Mouse (Mus musculus) limb, embryonic 13.5 days (tissue): ENCODE results near the gene Nceh1. TPM values are rescaled to one million over a fixed set of nuclear protein-coding genes. Genes with fewer than 3 reads are reported as not detected.

Experiments used
- ATAC-seq: fragments of 200-750 bp; cut with Nextera tagmentation; 2 replicates; pipeline ENCODE4 v1.8.0; 2017; ENCODE audit warnings: low read depth, moderate number of reproducible peaks, moderate TSS enrichment; ENCODE audit not compliant: low FRiP score
- H3K27ac ChIP-seq: fragments of 300-500 bp; sonication (generic); 2 replicates; pipeline ENCODE4 v1.5.1; 2015; ENCODE audit warnings: inconsistent platforms, mild to moderate bottlenecking, moderate library complexity
- H3K27me3 ChIP-seq: fragments of 300-500 bp; sonication (generic); 2 replicates; pipeline ENCODE4 v1.6.1; 2015; ENCODE audit warnings: mild to moderate bottlenecking, inconsistent platforms
- H3K36me3 ChIP-seq: fragments of 300-500 bp; sonication (generic); 2 replicates; pipeline ENCODE4 v1.6.1; 2015; ENCODE audit warnings: inconsistent platforms, mild to moderate bottlenecking, moderate library complexity
- H3K4me1 ChIP-seq: fragments of 300-500 bp; sonication (generic); 2 replicates; pipeline ENCODE4 v1.6.1; 2015; ENCODE audit warnings: inconsistent platforms
- H3K4me2 ChIP-seq: fragments of 300-500 bp; sonication (generic); replicated peaks from 2 replicates; pipeline ENCODE4 v1.6.1; 2015; ENCODE audit warnings: inconsistent platforms, mild to moderate bottlenecking, moderate library complexity
- H3K4me3 ChIP-seq: fragments of 300-500 bp; sonication (generic); 2 replicates; pipeline ENCODE4 v1.5.1; 2015; ENCODE audit warnings: moderate library complexity, mild to moderate bottlenecking, inconsistent platforms
- H3K9ac ChIP-seq: fragments of 300-500 bp; sonication (generic); 2 replicates; pipeline ENCODE4 v1.6.1; 2015; ENCODE audit warnings: mild to moderate bottlenecking, inconsistent platforms
- H3K9me3 ChIP-seq: fragments of 300-500 bp; sonication (generic); 2 replicates; pipeline ENCODE4 v1.6.1; 2016; ENCODE audit warnings: inconsistent platforms
- WGBS: fragments of 180-500 bp; shearing (Covaris S2); methylation state at CpG from one replicate; pipeline ENCODE4 v1.1.7; 2015; 5-methylcytosine and 5-hydroxymethylcytosine counted together
- polyA plus RNA-seq: library from polyadenylated mRNA; unstranded; fragments of >200 nt; fragmentation: Nextera tagmentation; extraction: Ambion mirVana; gene quantifications from 2 replicates; pipeline ENCODE4 v1.2.1, GENCODE M21; 2015

The Nceh1 gene
- polyA plus RNA-seq, 1 experiment from 2014 or later, result 4.9 TPM

GRCm38 (mm10) chr3:27322591-27322990 lies 139.8 kb downstream of the Nceh1 start:
- H3K27ac ChIP-seq, result no peak overlapping the region
- H3K27me3 ChIP-seq, result no peaks in the 10 kb centered on the region
- ATAC-seq, result no peak
- H3K4me2 ChIP-seq, result no peak overlapping the region
- no peaks in the 10 kb centered on the region for H3K9me3 ChIP-seq
- no peaks in the 10 kb centered on the region for H3K36me3 ChIP-seq
- WGBS, result 82% methylated on average over 9 of the region's 9 CpGs
- no peak overlapping the region for H3K4me3 ChIP-seq
- H3K9ac ChIP-seq, result no peak overlapping the region
- H3K4me1 ChIP-seq, result peaks cover 7% of the 10 kb centered on the region; the same call in 1 of the 2 replicates

- no peak for ATAC-seq
- Histone ChIP-seq H3K9me3 (no peaks in the 10 kb centered on the region), H3K4me1 (peaks cover 7% of the 10 kb centered on the region; the same call in 1 of the 2 replicates), H3K27me3 (no peaks in the 10 kb centered on the region), H3K4me2 (no peak overlapping the region), H3K9ac (no peak overlapping the region), H3K36me3 (no peaks in the 10 kb centered on the region), H3K27ac (no peak overlapping the region), H3K4me3 (no peak overlapping the region)
- 44% methylated on average over 5 of the region's 5 CpGs for WGBS
Measured at GRCm38 (mm10) chr3:27323551-27323950, 140.8 kb downstream of the Nceh1 start.

- H3K9ac ChIP-seq, result no peak overlapping the region
- ATAC-seq, result no peak
- WGBS, result 64% methylated on average over 4 of the region's 4 CpGs
- no peaks in the 10 kb centered on the region for H3K27me3 ChIP-seq
- H3K27ac ChIP-seq, result no peak overlapping the region
- H3K9me3 ChIP-seq, result no peaks in the 10 kb centered on the region
- H3K4me3 ChIP-seq, result no peak overlapping the region
- H3K4me1 ChIP-seq, result peaks cover 7% of the 10 kb centered on the region; the same call in 1 of the 2 replicates
- H3K36me3 ChIP-seq, result no peaks in the 10 kb centered on the region
- H3K4me2 ChIP-seq, result no peak overlapping the region
Measured at GRCm38 (mm10) chr3:27326633-27327191, 143.9 kb downstream of the Nceh1 start.

- ATAC-seq, result no peak
- Histone ChIP-seq H3K9ac (no peak overlapping the region), H3K4me3 (no peak overlapping the region), H3K4me2 (no peak overlapping the region), H3K27ac (no peak overlapping the region), H3K4me1 (no peaks in the 10 kb centered on the region), H3K36me3 (no peaks in the 10 kb centered on the region), H3K27me3 (no peaks in the 10 kb centered on the region), H3K9me3 (no peaks in the 10 kb centered on the region)
- 87% methylated on average over 5 of the region's 5 CpGs for WGBS
Measured at GRCm38 (mm10) chr3:27330706-27331105, 147.9 kb downstream of the Nceh1 start.

Other genes with a start within 250 kb of the Nceh1 start
- 45.2 and 47.2 TPM in 2 replicates for gene Ect2, start 29.1 kb upstream of the Nceh1 start, polyA plus RNA-seq
- gene Tnfsf10, start 134.1 kb downstream of the Nceh1 start, polyA plus RNA-seq, result 0.09 and 0.14 TPM in 2 replicates
- not detected in 2 replicates for gene Ghsr, start 188.4 kb downstream of the Nceh1 start, polyA plus RNA-seq